Mouse (Mus musculus) layer of hippocampus, adult 18-20 months (tissue): ENCODE measurements around the gene Glipr1. TPM values are rescaled to one million over a fixed set of nuclear protein-coding genes. Genes with fewer than 3 reads are reported as not detected.

Source experiments
- DNase-seq, 2 experiments: peaks; one replicate each; pipeline ENCODE4 v3.0.0; 2022; ENCODE audit warnings: low spot score in 2 of 2
- total RNA-seq, 2 experiments: library from RNA; stranded (reverse); gene quantifications; 2 replicates each; pipeline ENCODE4 v1.2.3; 2021

The Glipr1 gene
- total RNA-seq, 2 experiments from 2014 or later, result 0.81 to 1.8 TPM

DNA sequence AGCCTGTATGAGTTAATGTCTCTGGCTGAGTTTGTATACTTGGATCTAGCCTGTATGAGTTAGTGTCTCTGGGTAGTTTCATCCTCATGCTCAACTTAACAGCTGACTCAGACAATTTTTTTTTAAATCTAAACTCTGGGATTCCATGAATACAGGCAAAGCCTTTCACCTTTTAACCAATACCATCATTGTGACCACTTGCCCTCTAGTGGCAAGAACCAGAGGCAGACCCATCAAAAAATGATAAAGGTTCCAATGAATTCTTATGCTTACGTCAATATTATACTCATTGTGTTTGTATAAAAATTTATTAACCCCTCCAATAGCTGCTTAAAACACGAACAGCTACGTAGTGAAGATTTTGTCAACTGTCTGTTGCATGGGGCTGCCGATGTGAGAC is 36.0 kb downstream of the Glipr1 start:
- DNase-seq, result no peak

DNA sequence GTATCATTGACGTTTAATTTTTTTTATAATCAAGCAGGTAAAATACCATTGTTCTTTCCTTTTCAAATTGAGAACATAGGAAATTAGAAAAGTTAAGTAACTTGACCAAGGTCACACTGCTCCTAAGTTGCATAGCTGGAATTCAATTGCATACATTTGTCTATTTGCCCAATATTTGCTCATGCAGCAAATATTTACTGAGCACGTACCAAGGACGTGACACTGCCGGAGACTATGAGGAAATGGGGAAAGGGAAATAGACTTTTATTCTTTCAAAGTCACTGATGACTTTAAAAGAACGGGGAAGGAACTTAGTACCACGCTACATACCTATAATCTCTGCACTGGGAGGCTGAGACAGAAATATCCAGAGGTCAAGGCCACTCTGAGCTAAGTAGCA is 42.0 kb downstream of the Glipr1 start:
- DNase-seq, result no peak

DNA sequence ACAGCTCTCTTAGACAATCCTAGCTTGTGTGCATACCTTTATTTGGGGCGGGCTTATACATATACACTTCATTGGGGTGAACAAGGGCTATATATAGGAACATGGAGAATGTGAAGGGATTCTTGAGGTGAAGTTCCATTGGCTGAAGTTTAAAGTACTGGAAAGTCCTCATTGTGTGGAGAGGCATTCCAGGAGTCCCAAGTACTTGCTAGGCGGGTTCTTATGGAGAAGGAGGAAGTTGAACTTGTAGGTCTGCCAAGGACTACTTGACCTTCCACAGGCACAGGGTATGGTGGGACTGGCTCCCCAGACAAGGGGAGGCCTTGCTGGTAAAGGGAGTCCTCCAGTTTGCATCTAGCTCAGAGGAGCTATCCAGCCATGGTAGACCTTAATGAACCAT is 43.1 kb downstream of the Glipr1 start:
- DNase-seq, result no peak

DNA sequence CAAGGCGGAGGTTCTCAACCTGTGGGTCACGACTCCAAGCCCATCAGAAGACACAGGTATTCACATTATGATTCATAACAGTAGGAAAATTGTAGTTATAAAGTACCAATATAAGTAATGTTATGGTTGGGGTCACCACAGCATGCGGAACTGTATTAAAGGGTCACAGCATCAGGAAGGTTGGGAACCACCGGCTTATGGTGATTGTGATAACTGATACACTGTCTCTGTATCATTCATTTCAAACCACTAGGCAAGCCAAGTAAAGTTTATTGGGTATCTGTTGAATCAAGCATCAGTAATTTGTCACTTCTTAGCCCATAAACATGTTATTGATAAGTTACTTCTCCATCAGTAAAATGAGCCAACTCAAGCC is 44.4 kb downstream of the Glipr1 start:
- no peak for DNase-seq

DNA sequence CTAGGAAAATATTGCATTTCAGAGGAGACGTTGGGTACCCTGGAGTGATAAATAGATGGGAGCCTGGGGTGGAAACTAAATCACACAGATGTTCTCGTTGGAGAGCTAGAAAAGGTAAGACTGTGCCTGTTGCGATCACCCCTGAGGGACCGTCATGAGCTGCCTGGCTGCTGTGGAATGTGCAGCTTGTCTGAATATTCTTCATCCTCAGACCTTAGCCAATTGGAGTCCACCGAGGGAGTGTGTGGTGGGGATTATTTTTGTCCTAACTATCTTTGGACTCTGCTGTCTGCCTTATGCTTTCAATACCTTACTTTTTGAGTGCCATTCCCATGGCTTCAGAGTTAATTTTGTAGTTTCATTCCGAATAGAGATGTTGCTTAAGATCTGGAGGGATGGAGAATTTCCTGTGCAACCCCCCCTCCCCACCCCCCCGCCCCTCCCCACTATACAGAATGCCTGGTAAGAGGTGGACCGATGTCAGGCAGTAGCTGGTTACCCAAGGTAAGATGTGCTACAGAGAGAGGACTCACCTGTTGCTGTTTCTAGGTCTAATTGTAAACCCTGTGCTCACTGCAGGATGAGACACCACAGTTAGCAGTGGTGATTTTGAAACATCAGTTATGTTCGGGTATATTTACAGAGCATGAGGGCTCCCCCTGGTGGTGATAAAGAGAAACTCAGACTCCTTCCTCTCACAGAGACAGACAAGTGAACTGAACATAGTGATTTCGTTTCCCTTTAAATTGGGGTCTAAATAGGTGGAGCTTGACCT is 45.0 kb downstream of the Glipr1 start:
- peak; percentile 36 to 86 for DNase-seq

DNA sequence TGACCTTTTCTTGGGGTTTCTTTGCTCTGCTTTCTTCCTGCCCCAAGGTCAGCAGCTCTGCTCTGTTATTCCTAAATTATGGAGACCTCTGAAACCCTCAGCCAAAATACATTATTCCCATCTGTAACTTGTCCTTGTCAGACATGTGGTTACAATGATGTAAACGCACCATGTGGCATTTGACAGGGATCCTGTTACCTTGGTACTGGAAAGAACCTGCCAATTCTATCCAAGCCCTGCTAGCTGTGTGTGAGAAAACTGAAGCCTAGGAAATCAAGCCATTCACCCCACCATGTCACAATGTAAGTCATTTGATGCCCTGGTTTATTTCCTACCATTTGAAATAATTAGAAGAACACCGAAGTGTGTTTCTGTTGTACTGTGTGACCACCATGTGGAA is 46.6 kb downstream of the Glipr1 start:
- DNase-seq, result no peak

DNA sequence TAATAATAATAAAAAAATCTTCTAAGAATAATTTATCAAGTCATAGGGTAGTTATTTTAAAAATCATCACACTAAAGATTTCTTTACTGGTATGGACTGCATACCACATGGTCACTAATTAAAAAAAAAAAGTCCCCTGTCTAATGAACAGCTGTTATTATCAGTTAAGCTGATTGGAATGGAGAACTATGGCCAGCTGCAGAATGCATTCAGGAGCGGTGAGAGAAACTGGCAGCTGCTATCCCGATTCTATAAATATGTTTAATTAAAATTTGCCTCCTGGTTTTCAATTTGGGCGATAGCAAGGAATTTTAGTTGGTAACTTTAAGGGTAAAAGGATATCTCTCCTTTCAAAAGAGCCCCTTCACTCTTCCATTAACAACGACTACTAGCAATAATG is 53.4 kb downstream of the Glipr1 start:
- DNase-seq, result no peak

DNA sequence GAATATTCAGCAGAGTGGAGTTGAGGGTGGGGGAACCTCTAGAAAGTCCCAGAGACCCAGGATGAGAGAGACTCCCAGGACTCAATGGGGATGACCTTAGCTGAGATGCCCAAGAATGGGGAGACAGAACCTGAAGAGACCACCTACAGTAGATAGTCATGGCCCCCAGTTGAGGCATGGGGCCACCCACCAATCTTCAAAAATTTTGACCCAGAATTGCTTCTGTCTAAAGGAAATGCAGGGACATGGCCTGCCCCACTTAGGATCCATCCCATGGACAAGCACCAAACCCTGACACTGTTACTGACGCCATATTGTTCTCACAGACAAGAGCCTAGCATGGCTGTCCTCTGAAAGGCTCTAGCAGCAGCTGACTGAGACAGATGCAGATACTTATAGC is 54.4 kb downstream of the Glipr1 start:
- no peak for DNase-seq

DNA sequence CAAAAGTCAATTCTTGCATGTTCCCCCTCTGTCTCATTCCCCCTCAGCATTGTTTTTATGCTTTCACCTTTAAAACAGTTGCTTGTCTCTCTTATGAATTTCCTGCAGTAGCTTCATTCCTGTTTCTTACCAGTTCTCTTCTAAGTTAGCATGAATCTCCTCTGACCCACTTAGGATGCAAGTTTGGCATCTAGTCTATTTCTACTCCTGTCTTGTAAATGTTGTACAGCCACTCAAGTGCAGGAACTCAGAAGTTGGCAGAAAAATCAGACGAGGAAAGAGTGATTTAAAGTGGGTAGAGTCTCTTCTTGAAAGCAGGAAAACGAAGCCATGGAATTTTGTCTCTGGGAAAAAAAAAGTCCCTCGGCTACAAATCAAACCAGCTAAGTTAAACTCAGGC is 56.9 kb downstream of the Glipr1 start:
- no peak for DNase-seq

DNA sequence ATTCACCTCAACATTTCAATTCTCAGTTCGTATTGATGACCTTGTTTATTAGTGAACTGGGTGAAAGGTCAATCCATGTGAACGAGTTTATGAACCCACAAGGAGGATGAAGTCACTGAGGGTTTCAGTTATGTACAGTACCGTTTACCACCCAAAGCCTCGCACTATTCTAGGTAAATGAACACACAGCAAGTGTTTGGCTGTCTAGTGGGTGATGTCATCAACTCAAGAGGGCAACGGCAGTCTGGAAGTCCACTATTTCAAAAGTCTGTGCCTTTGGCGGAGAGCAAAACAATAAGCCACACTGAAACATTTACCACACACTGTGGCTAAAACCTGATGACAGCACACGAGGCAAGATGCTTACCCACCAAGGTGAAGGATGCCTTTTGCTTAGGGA is 59.4 kb downstream of the Glipr1 start:
- DNase-seq, result no peak

DNA sequence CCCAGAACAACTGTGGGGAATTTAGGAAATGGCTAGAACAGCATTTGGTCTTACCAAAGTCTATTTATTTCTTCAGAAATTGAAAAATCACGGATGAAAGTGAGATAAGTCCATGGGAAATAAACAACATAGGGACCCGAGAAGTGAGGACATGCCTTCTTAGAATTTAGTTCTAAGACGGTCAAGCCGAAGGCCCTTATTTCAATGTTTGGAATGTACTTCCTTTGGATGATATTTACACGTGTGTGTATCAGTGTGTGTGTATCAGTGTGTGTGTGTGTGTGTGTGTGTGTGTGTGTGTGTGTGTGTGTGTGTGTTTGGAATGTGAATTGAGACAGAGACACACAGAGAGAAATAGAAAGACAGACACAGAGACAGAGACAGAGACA is 65.3 kb downstream of the Glipr1 start:
- no peak for DNase-seq

DNA sequence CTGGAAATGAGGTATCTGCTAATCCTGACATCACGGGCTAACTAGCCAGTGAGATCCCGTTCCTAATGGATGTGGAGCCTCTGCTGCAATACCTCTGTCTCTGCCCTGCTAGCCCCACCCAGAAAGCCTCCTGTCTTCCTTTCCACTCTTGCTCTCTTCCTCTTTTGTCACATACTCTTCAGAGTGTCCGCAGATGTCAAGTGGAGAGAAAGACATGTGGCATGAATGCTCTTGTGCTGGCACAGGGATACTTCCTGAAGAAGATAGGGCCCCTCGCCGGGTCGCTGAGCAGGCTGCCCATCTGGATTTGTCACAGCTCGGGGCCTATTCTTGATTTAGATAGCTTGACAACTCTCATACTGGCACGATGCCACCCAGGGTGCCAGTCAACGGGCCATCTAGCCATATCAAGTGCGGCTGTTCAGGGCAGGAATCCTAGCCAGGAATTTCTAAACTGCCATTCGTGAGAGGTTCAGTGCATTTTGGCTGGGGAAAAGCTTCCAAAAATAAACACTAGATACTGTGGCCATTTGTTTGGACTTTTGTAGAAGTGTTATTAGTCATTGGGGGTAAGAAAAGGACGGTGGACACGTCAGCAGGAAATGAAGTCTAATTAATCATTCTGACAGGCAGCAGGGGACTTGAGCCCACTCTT is 65.8 kb downstream of the Glipr1 start:
- DNase-seq, result no peak

DNA sequence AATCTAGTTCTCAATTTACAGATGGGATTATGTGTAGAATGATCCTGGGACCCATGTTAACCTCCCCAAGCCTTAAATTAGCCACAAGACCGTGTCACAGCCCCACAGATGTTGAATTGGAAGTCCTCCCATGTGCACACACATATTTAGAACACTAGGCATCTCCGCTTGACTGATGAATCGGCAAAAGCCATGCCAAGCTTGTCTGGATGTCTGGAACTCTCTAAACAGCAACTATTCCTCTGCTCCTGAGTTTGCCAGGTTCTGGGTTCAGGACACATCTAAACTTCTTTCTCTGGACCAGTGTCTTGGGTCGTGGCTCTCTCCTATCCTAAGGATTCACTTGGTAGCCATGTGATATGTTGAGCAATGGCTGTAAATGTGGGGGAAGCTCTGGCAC is 66.4 kb downstream of the Glipr1 start:
- no peak for DNase-seq

Other genes starting within 250 kb of the Glipr1 start
- 10 to 100 TPM; 35.0 to 35.6 TPM for gene Krr1, start 30.0 kb downstream of the Glipr1 start, total RNA-seq
- gene Glipr1l1, start 57.6 kb upstream of the Glipr1 start, total RNA-seq, result not detected
- gene Glipr1l2, start 80.7 kb upstream of the Glipr1 start, total RNA-seq, result not detected
- not detected for gene Glipr1l3, start 157.7 kb upstream of the Glipr1 start, total RNA-seq
- gene Caps2, start 161.0 kb upstream of the Glipr1 start, total RNA-seq, result under 1 TPM; 0.23 to 0.32 TPM